Mouse (Mus musculus): ENCODE results near the gene Cd81.

- TF ChIP-seq POLR2A (IDR thresholded peaks at IDR 0.05; ENCODE audit: extremely low read depth, insufficient read depth, low read length) = no peak
- TF ChIP-seq CTCF (IDR thresholded peaks at IDR 0.05; ENCODE audit: low read depth, low read length) = no peak
Measured at GRCm38 (mm10) chr7:143013420-143014178, 38.9 kb upstream of the Cd81 start.

Measured in liver, adult 2 months (tissue).